Mouse (Mus musculus): Measurements from ENCODE around the gene Lrrk1.
"Not testable (repeated sequence)": the region's sequence is repeated elsewhere in the genome, so short reads cannot be mapped to it uniquely, and the experiment has no call there.

Lrrk1 gene

DNA sequence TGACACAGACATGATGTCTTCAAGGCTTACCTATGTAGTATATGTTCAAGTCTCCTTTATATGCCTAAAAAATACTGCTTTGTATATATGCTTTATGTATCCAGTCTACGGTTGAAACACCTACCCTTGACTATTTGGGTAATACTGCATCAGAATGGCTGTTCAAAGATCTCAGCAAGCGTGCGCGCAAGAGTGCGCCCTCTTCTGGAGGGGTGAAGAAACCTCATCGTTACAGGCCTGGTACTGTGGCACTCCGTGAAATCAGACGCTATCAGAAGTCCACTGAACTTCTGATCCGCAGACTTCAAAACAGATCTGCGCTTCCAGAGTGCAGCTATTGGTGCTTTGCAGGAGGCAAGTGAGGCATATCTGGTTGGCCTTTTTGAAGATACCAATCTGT is 197.8 kb downstream of the Lrrk1 start:
- DNase-seq (ENCODE audit: extremely low spot score): not testable (repeated sequence)

GRCm38 (mm10) chr7:66187581-66188231 is 200.4 kb downstream of the Lrrk1 start:
- no peak for DNase-seq (ENCODE audit: extremely low spot score)

GRCm38 (mm10) chr7:66185370-66185769 is 202.8 kb downstream of the Lrrk1 start:
- DNase-seq (ENCODE audit: extremely low spot score): no peak

DNA sequence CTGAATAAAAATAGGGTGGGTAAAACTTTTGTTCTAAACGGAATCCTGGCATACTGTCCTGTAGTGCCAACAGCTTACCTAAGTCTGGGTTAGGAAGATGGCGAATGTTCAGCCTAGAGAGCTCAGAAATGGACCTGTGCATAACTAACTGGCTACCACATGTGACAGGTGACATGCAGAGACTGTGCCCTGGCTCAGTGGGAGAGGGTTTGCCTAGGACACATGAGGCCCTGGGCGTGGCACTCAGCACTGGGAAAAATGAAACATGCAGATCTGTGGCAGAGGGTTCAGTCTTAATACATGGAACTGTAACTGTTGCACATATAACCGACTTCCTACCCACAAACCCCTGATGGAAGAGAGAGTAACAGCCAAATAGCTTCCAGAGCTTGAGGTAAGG is 204.1 kb downstream of the Lrrk1 start:
- no peak for DNase-seq (ENCODE audit: extremely low spot score)

DNA sequence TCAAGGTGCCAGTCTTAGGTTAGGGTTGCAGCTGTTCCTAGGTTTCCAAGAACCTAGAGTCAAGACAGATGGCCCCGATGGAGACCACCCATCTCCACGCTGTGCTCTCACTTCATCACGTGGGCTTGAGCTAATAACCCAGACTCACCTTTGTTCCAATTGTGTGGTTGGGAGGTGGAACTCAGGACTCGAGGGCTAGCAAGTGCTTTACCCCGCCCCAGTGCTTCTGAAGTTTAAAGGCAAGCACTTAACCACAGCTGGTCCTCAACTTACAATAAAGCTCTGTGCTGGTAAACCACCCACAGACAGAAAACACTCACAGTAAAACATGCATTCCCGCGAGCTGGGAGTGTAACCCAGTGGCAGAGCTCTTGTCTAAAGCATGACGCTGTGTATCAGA is 204.7 kb downstream of the Lrrk1 start:
- DNase-seq (ENCODE audit: extremely low spot score): no peak

DNA sequence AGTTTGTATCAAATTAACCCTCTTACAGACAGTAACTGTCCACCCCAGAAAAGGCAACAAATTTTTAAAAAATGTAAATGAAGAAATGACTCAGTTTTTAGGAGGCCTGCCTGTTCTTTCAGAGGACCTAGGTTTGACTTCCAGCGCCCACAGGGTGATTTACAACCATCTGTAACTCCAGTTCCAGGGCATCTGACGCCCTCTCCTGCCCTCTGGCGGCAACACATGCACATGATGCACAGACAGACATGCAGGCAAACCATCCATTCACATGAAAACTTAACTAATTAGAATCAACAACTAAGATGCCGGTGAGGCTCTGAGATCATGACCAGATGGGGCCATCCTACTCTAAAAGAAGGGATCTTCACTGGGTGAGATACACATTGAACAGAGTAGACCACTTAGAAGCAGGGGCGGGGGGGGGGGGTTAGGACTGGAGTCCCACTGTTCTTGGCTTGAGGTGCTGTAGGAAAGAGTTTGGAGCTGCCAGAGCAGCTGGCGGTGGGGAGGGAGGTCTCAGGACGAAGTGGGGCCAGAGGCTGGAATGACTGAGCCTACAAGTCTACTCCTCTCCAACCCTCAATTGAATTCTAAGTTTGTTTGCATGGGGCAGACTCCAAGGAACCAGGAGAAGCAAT is 206.0 kb downstream of the Lrrk1 start:
- DNase-seq (ENCODE audit: extremely low spot score): no peak

DNA sequence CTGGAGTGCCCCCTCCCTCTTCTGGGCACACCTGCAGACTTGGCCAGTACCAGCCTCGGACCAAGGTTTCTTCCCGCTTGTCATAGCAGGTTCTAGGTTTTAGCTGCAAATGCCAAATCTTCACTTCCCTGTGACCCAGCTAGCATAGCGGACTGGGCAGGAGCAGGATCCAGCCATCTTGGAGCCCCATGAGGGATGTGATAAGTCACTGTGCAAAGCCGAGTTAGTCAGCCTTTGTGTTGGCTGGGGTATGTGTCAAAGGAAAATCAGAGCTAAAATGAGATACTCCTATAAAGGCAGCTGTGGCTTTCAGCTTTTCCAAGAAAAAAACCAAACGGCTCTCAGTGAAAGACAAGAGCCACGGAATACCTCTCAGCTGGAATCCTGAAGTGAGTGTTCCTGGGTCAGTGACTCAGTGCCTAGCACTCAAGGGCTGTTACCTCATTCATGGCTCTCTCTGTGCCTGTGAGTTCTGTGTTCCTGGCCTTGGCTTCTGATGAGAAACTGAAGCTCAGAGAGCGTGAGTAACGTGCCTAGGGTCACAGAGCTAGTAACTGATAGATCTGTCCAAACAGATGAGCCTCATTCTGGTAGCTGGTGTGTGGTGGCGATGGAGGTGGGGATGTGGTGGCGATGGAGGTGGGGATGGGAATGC is 207.3 kb downstream of the Lrrk1 start:
- no peak for DNase-seq (ENCODE audit: extremely low spot score)

DNA sequence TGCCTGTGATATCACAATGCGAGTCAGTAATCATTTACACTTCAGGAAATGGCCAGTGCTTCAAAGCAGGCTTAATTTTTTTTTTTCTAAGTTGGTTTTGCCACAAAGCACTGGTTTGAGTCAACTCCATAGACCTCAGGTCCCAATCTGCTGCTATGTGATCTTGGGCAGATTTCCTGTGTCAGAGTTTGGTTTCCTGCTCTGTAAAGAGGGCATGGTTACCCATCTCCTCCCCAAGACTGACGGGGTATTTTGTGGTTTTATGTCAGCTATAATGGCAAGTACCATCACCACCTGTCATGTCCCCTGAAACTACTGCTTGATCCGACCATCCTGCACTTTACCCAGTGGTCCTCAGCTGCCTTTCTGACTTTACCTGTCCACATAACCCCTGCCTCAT is 207.9 kb downstream of the Lrrk1 start:
- no peak for DNase-seq (ENCODE audit: extremely low spot score)

- DNase-seq (ENCODE audit: extremely low spot score): no peak
These were observed 208.4 kb downstream of the Lrrk1 start for GRCm38 (mm10) chr7:66179711-66180110.

DNA sequence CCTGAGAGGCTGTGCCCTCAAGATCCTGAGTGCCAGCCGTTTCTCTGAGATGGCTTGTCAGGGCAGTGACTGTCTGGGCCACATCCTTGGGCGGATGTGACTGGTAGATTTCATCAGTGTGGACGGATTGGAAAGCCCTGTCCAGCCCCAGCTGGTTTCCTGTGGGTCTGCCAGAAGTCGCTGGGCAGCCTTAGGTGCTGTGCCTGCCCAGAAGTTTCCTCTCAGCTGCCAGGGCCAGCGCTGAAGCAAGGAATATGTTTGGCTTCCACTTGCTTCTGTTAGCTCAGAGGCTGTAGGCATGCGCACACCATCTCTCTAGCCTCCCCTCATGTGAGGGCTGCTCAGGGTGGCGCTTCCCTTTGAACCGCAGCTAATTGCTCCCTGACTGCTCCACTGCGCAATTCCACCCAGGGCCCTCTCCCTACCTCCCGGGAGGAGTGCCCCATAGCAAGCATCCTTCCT is 209.0 kb downstream of the Lrrk1 start:
- no peak for DNase-seq (ENCODE audit: extremely low spot score)

- DNase-seq (ENCODE audit: extremely low spot score): no peak
These were observed 210.0 kb downstream of the Lrrk1 start for GRCm38 (mm10) chr7:66178101-66178500.

DNA sequence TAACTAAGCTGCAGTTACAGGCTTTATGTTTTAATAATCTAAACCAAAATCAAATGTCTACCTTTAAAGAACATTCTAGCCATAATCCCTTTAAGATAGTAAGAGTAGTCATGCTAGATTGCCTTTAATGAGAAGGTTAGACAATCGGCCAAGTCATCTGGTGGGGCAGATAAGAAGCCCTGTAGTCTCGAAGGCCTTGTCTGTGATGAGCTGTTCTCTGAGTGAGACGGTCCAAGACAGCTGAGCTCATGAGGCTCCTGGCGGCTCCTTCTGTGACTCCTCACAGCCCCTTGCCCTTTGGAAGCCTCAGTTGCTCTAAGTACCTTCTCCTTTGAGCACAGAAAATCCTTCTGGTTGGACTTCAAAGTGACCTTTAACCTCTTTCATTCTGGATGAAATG is 211.2 kb downstream of the Lrrk1 start:
- no peak for DNase-seq (ENCODE audit: extremely low spot score)

All from embryo, embryonic 9.5 days (tissue).